Comparison of ENCODE assay signal across 20 mouse cellular contexts in genomic region chr14:77889911-77890310, GRCm38 (mm10). TPM values are rescaled to one million over a fixed set of nuclear protein-coding genes. Genes with fewer than 3 reads are reported as not detected.
A peak's percentile ranks its signal among the peaks of the same experiment; 100 is the strongest.
DNase-seq lines count a peak whose midpoint lies in the region; ATAC-seq and TF ChIP-seq lines count a peak whose summit lies in the region.
"Had no signal": no experiment of that assay in that cellular context is flagged by ENCODE, and none has a peak within 500 bp of the region (broad histone marks: within the 10 kb centered on the region; RNA-seq: fewer than 3 reads in every experiment).

No protein-coding gene starts in this region.

- H3K4me3 ChIP-seq in midbrain, embryonic 11.5 days (ENCODE audit: low read depth, low read length), result no peak overlapping the region
- no peak overlapping the region for H3K4me3 ChIP-seq in midbrain, embryonic 16.5 days (ENCODE audit: low read depth, low read length)
- no peak overlapping the region for H3K4me3 ChIP-seq in small intestine, adult 2 months (ENCODE audit: low read depth, low read length)
- H3K4me3 ChIP-seq: embryonic facial prominence, embryonic 13.5 days; hindbrain, embryonic 13.5 days; limb, embryonic 13.5 days; neural tube, embryonic 13.5 days had no signal

- peak; percentile 40 for DNase-seq in CD4-positive, CD25-positive, alpha-beta regulatory T cell, adult 2 months (ENCODE audit: low read depth, low spot score)
- DNase-seq in midbrain, embryonic 11.5 days (ENCODE audit: low spot score, missing footprints), result peak; percentile 61
- DNase-seq in R1 (ENCODE audit: low read depth, low spot score), result peak; percentile 63
- no peak for DNase-seq in urinary bladder, postnatal 36 days (ENCODE audit: low spot score in 2 of 2)
- DNase-seq: adrenal gland, adult 2 months; cerebellum, adult 9-11 months; heart, adult 18-20 months; kidney, adult 2 months; kidney, postnatal 4 days; lung, postnatal 14 days; midbrain, embryonic 14.5 days; spleen, adult 18-20 months had no signal

- H3K27me3 ChIP-seq in midbrain, embryonic 11.5 days (ENCODE audit: control insufficient read depth, insufficient read depth, low read length), result no peaks in the 10 kb centered on the region
- H3K27me3 ChIP-seq in midbrain, embryonic 16.5 days (ENCODE audit: control insufficient read depth, insufficient read depth, low read depth, low read length), result no peaks in the 10 kb centered on the region
- H3K27me3 ChIP-seq in small intestine, adult 2 months (ENCODE audit: control insufficient read depth, insufficient read depth, low read length), result no peaks in the 10 kb centered on the region
- H3K27me3 ChIP-seq: embryonic facial prominence, embryonic 13.5 days; hindbrain, embryonic 13.5 days; limb, embryonic 13.5 days; neural tube, embryonic 13.5 days had no signal

- ATAC-seq in CD4-positive, CD25-positive, alpha-beta regulatory T cell, adult 4 months, result no peak
- ATAC-seq in midbrain, embryonic 11.5 days (ENCODE audit: low FRiP score), result no peak
- no peak for ATAC-seq in midbrain, embryonic 16.5 days
- ATAC-seq in granulocyte monocyte progenitor cell, adult 5-6 weeks (replicated peaks; ENCODE audit: poor library complexity, severe bottlenecking), result no peak

- no peak overlapping the region for H3K4me2 ChIP-seq in midbrain, embryonic 11.5 days
- H3K4me2 ChIP-seq in midbrain, embryonic 16.5 days (ENCODE audit: low read length), result no peak overlapping the region
- H3K4me2 ChIP-seq: embryonic facial prominence, embryonic 13.5 days; hindbrain, embryonic 13.5 days; limb, embryonic 13.5 days; neural tube, embryonic 13.5 days had no signal

- TF ChIP-seq POLR2A in small intestine, adult 2 months (IDR thresholded peaks at IDR 0.05; ENCODE audit: low read depth, low read length), result no peak

- WGBS in midbrain, embryonic 11.5 days, result 82% methylated on average over 7 of the region's 7 CpGs
- 84% methylated on average over 7 of the region's 7 CpGs for WGBS in midbrain, embryonic 16.5 days
- 89% methylated on average over 7 of the region's 7 CpGs for WGBS in small intestine, adult 2 months

- H3K9me3 ChIP-seq in midbrain, embryonic 11.5 days (ENCODE audit: control insufficient read depth, low read length), result no peaks in the 10 kb centered on the region
- H3K9me3 ChIP-seq in midbrain, embryonic 16.5 days (replicated peaks; ENCODE audit: control insufficient read depth, low read length, poor library complexity, severe bottlenecking), result no peaks in the 10 kb centered on the region
- H3K9me3 ChIP-seq: hindbrain, embryonic 13.5 days; neural tube, embryonic 13.5 days had no signal

- no peaks in the 10 kb centered on the region for H3K36me3 ChIP-seq in midbrain, embryonic 11.5 days (ENCODE audit: control insufficient read depth, insufficient read depth, low read length)
- no peaks in the 10 kb centered on the region for H3K36me3 ChIP-seq in midbrain, embryonic 16.5 days (ENCODE audit: control insufficient read depth, insufficient read depth, low read length)
- no peaks in the 10 kb centered on the region for H3K36me3 ChIP-seq in small intestine, adult 2 months (ENCODE audit: control insufficient read depth, insufficient read depth, low read length)
- H3K36me3 ChIP-seq: embryonic facial prominence, embryonic 13.5 days; hindbrain, embryonic 13.5 days; limb, embryonic 13.5 days; neural tube, embryonic 13.5 days had no signal

- no peak overlapping the region for H3K27ac ChIP-seq in midbrain, embryonic 11.5 days (ENCODE audit: low read depth, low read length)
- H3K27ac ChIP-seq in midbrain, embryonic 16.5 days (ENCODE audit: low read length), result no peak overlapping the region
- no peak overlapping the region for H3K27ac ChIP-seq in small intestine, adult 2 months (ENCODE audit: insufficient read depth, low read depth, low read length)
- H3K27ac ChIP-seq: embryonic facial prominence, embryonic 13.5 days; hindbrain, embryonic 13.5 days; limb, embryonic 13.5 days; neural tube, embryonic 13.5 days had no signal

- peak; percentile 29; the same call in 1 of the 2 replicates for TF ChIP-seq CTCF in small intestine, adult 2 months (IDR thresholded peaks at IDR 0.05; ENCODE audit: extremely low read depth, insufficient read length, insufficient replicate concordance, low read depth, low read length)

- H3K4me1 ChIP-seq in midbrain, embryonic 11.5 days (ENCODE audit: control insufficient read depth, insufficient read depth, low read length), result no peaks in the 10 kb centered on the region
- no peaks in the 10 kb centered on the region for H3K4me1 ChIP-seq in midbrain, embryonic 16.5 days (ENCODE audit: control insufficient read depth, insufficient read depth, low read length)
- H3K4me1 ChIP-seq in small intestine, adult 2 months (ENCODE audit: control insufficient read depth, insufficient read depth, insufficient read length, low read length), result no peaks in the 10 kb centered on the region
- H3K4me1 ChIP-seq: embryonic facial prominence, embryonic 13.5 days; hindbrain, embryonic 13.5 days; limb, embryonic 13.5 days; neural tube, embryonic 13.5 days had no signal

- no peak overlapping the region for H3K9ac ChIP-seq in midbrain, embryonic 11.5 days (ENCODE audit: low read length)
- no peak overlapping the region for H3K9ac ChIP-seq in midbrain, embryonic 16.5 days (ENCODE audit: low read depth, low read length)
- H3K9ac ChIP-seq: embryonic facial prominence, embryonic 13.5 days; hindbrain, embryonic 13.5 days; limb, embryonic 13.5 days; neural tube, embryonic 13.5 days had no signal

RNA-seq across cellular contexts. Expression of gene Epsti1, which starts 14.1 kb away (rescaled TPM):
- polyA plus RNA-seq in CD4-positive, CD25-positive, alpha-beta regulatory T cell, adult 4 months (2017; shearing (Covaris generic)), result 100 to 1,000 TPM in 1 of 2 experiments, 10 to 100 TPM in 1; 97.6 to 108 TPM
- 0.31 and 0.44 TPM in 2 replicates for polyA plus RNA-seq in midbrain, embryonic 11.5 days (2014; fragmentation: Nextera tagmentation; extraction: Ambion mirVana)
- 0.32 TPM in 1 of 2 replicates, not detected in the other for polyA plus RNA-seq in midbrain, embryonic 16.5 days (2015; fragmentation: Nextera tagmentation; extraction: Ambion mirVana)
- polyA plus RNA-seq in small intestine, adult 2 months (2012; rRNA removed), result 11.8 and 19.8 TPM in 2 replicates
- total RNA-seq in granulocyte monocyte progenitor cell, adult 5-6 weeks (2014; fragmentation: Nextera tagmentation), result 6.5 and 9.5 TPM in 2 replicates
- total RNA-seq in granulocyte monocyte progenitor cell, adult 5-6 weeks (2017), result 19.0 and 26.5 TPM in 2 replicates

RNA-seq across cellular contexts. Expression of gene Dnajc15, which starts 15.0 kb away (rescaled TPM):
- polyA plus RNA-seq in CD4-positive, CD25-positive, alpha-beta regulatory T cell, adult 4 months (2017; shearing (Covaris generic)), result 100 to 1,000 TPM in 1 of 2 experiments, 10 to 100 TPM in 1; 76.0 to 120 TPM
- 99.2 and 111 TPM in 2 replicates for polyA plus RNA-seq in midbrain, embryonic 11.5 days (2014; fragmentation: Nextera tagmentation; extraction: Ambion mirVana)
- 79.3 and 90.1 TPM in 2 replicates for polyA plus RNA-seq in midbrain, embryonic 16.5 days (2015; fragmentation: Nextera tagmentation; extraction: Ambion mirVana)
- polyA plus RNA-seq in small intestine, adult 2 months (2012; rRNA removed), result 3.0 and 4.8 TPM in 2 replicates
- 49.6 and 64.2 TPM in 2 replicates for total RNA-seq in granulocyte monocyte progenitor cell, adult 5-6 weeks (2014; fragmentation: Nextera tagmentation)
- total RNA-seq in granulocyte monocyte progenitor cell, adult 5-6 weeks (2017), result 64.1 and 102 TPM in 2 replicates

Comparison
In these comparisons a context has a peak if more than half of its experiments do, and no peak if none do; other contexts are left out.
1. DNase-seq: peak in CD4-positive, CD25-positive, alpha-beta regulatory T cell, adult 2 months (single experiment), midbrain, embryonic 11.5 days (single experiment) and R1 (single experiment); none in urinary bladder, postnatal 36 days (0 of 2).
2. RNA of gene Dnajc15, which starts 15.0 kb away (polyA plus RNA-seq): 76.0 to 120 TPM in CD4-positive, CD25-positive, alpha-beta regulatory T cell, adult 4 months, 99.2 to 111 TPM in midbrain, embryonic 11.5 days and 79.3 to 90.1 TPM in midbrain, embryonic 16.5 days; 3.0 to 4.8 TPM in small intestine, adult 2 months; every median in the first group is over 10 times any median in the second.